Mouse (Mus musculus) stomach, embryonic 16.5 days (tissue): ENCODE results near the gene Dnajc25. TPM values are rescaled to one million over a fixed set of nuclear protein-coding genes. Genes with fewer than 3 reads are reported as not detected.

Experiments
- ATAC-seq: fragments of 200-750 bp; cut with Nextera tagmentation; 2 replicates; pipeline ENCODE4 v1.8.0; 2017; ENCODE audit warnings: moderate number of reproducible peaks, moderate TSS enrichment; ENCODE audit not compliant: insufficient read depth, low FRiP score
- H3K27ac ChIP-seq: fragments of 300-500 bp; sonication (generic); 2 replicates; pipeline ENCODE4 v1.5.1; 2014; ENCODE audit warnings: low read length
- H3K27me3 ChIP-seq: fragments of 300-500 bp; sonication (generic); 2 replicates; pipeline ENCODE4 v1.6.1; 2014; ENCODE audit warnings: low read length, control low read depth, mixed read lengths; ENCODE audit not compliant: control insufficient read depth, insufficient read depth
- H3K36me3 ChIP-seq: fragments of 300-500 bp; sonication (generic); 2 replicates; pipeline ENCODE4 v1.6.1; 2014; ENCODE audit warnings: low read length; ENCODE audit not compliant: control insufficient read depth, insufficient read depth
- H3K4me1 ChIP-seq: fragments of 300-500 bp; sonication (generic); 2 replicates; pipeline ENCODE4 v1.6.1; 2014; ENCODE audit warnings: low read length, control low read depth, mixed read lengths; ENCODE audit not compliant: control insufficient read depth, insufficient read depth
- H3K4me2 ChIP-seq: fragments of 300-500 bp; sonication (generic); 2 replicates; pipeline ENCODE4 v1.6.1; 2014; ENCODE audit warnings: low read depth, low read length, mixed read lengths
- H3K4me3 ChIP-seq: fragments of 300-500 bp; sonication (generic); replicated peaks from 2 replicates; pipeline ENCODE4 v1.5.1; 2014; ENCODE audit warnings: mild to moderate bottlenecking, low read length
- H3K9ac ChIP-seq: fragments of 300-500 bp; sonication (generic); 2 replicates; pipeline ENCODE4 v1.6.1; 2014; ENCODE audit warnings: low read length
- H3K9me3 ChIP-seq: fragments of 300-500 bp; sonication (generic); replicated peaks from 2 replicates; pipeline ENCODE4 v1.6.1; 2016; ENCODE audit warnings: low read length, control low read depth; ENCODE audit not compliant: control insufficient read depth
- WGBS: fragments of 180-500 bp; shearing (Covaris S2); extraction: QIAGEN DNeasy Blood & Tissue Kit; methylation state at CpG from one replicate; pipeline ENCODE4 v1.1.7; 2014; 5-methylcytosine and 5-hydroxymethylcytosine counted together
- polyA plus RNA-seq: library from polyadenylated mRNA; unstranded; fragments of >200 nt; fragmentation: Nextera tagmentation; extraction: Ambion mirVana; gene quantifications from 2 replicates; pipeline ENCODE4 v1.2.1, GENCODE M21; 2015

Dnajc25 gene
- polyA plus RNA-seq, 1 experiment from 2014 or later = 8.3 TPM

GRCm38 (mm10) chr4:58982806-58983205 lies 12.1 kb upstream of the Dnajc25 start:
- Histone ChIP-seq H3K9ac (no peak overlapping the region), H3K4me3 (no peak overlapping the region), H3K27ac (no peak overlapping the region), H3K4me1 (peaks cover 12% of the 10 kb centered on the region), H3K9me3 (no peaks in the 10 kb centered on the region), H3K27me3 (no peaks in the 10 kb centered on the region), H3K36me3 (0 out of 2 replicates have a peak, but pooled peaks cover 3% of the 10 kb centered on the region), H3K4me2 (no peak overlapping the region)
- ATAC-seq = no peak
- 86% methylated on average over 8 of the region's 8 CpGs for WGBS

DNA sequence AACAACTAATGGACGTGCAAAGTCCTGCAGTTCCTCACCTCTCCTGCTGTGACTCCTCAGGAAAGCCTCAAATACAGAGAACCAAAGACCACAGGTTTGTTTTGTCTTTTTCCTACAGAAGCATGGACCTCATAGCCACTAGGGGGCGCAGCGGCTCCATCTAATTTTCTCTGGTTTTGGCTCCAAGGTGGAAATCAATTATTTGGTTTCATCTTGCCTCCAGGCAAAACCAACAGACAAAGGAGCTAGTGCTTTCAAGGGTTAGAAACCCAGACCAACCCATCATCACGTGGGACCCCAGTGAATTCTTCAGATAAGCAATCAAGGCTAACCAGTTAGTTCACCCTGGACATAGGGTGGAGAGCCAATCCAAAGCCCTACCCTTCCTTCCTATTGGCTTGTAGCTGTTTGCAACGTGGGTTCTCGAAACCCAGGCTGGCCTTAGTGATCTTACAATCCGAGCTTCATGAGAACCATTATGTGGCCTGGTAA lies 9.7 kb upstream of the Dnajc25 start:
- Histone ChIP-seq H3K4me2 (peak overlapping the region; percentile 17; the same call in 1 of the 2 replicates), H3K9ac (no peak overlapping the region), H3K9me3 (no peaks in the 10 kb centered on the region), H3K36me3 (0 out of 2 replicates have a peak, but pooled peaks cover 3% of the 10 kb centered on the region), H3K4me3 (peak overlapping the region; percentile 20; the same call in 1 of the 2 replicates), H3K4me1 (peaks cover 14% of the 10 kb centered on the region), H3K27ac (peak overlapping the region; percentile 64), H3K27me3 (no peaks in the 10 kb centered on the region)
- peak; percentile 81 for ATAC-seq
- 17% methylated on average over 7 of the region's 7 CpGs for WGBS

DNA sequence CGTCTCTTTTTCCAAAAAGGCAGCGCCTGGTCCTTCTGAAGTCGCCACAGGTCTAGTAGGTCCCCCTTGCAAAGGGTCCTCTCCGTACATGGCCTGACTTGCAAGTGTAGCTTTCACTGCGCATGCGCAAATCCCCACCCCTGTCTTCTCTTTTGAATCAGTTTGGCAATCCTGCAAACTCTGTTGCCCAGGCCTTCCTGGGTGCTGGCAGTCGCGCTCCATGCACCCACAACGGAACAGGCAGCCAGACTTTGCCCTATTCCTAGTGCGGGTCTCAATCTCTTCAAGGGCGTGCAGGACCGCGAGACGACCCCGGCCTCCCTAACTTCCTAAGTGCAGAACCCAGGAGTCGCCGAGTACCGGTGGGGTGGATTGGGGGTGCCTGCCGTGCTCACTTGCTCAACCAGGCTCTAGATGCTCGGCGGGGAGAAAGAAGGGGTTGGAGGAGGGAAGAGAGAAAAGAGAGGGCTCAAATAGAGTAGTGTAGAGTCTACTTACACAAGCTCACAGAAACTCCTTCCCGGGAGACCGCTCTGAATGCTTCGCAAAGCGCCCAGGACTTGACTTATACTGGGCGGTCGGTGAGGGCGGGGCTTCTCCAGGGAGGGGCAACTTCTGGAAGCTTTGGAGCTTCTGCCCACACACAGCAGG lies 8.2 kb upstream of the Dnajc25 start, which contains the start of gene Ptgr1:
Gene Ptgr1, minus strand, starts transcription at position 580 of the 651 bp plus-strand sequence.
- H3K27ac ChIP-seq = peak within 1 kb of the TSS; percentile 88
- H3K9me3 ChIP-seq = no peaks in the 10 kb centered on the region
- H3K4me3 ChIP-seq = peak within 1 kb of the TSS; percentile 76
- peak within 1 kb of the TSS; percentile 83 for H3K9ac ChIP-seq
- WGBS = 1% methylated on average over 28 of the region's 28 CpGs
- H3K4me1 ChIP-seq = peaks cover 14% of the 10 kb centered on the region
- H3K4me2 ChIP-seq = peak within 1 kb of the TSS; percentile 70
- peak; percentile 84 for ATAC-seq
- no peaks in the 10 kb centered on the region for H3K27me3 ChIP-seq
- no peaks in the 10 kb centered on the region for H3K36me3 ChIP-seq

- H3K4me1 ChIP-seq = peaks cover 14% of the 10 kb centered on the region
- 78% methylated on average over 7 of the region's 7 CpGs for WGBS
- no peak for ATAC-seq
- no peaks in the 10 kb centered on the region for H3K36me3 ChIP-seq
- H3K9me3 ChIP-seq = no peaks in the 10 kb centered on the region
- no peak overlapping the region for H3K4me3 ChIP-seq
- no peak overlapping the region for H3K27ac ChIP-seq
- H3K4me2 ChIP-seq = no peak overlapping the region
- no peaks in the 10 kb centered on the region for H3K27me3 ChIP-seq
- H3K9ac ChIP-seq = no peak overlapping the region
These were observed 5.5 kb upstream of the Dnajc25 start for GRCm38 (mm10) chr4:58989303-58989898.

DNA sequence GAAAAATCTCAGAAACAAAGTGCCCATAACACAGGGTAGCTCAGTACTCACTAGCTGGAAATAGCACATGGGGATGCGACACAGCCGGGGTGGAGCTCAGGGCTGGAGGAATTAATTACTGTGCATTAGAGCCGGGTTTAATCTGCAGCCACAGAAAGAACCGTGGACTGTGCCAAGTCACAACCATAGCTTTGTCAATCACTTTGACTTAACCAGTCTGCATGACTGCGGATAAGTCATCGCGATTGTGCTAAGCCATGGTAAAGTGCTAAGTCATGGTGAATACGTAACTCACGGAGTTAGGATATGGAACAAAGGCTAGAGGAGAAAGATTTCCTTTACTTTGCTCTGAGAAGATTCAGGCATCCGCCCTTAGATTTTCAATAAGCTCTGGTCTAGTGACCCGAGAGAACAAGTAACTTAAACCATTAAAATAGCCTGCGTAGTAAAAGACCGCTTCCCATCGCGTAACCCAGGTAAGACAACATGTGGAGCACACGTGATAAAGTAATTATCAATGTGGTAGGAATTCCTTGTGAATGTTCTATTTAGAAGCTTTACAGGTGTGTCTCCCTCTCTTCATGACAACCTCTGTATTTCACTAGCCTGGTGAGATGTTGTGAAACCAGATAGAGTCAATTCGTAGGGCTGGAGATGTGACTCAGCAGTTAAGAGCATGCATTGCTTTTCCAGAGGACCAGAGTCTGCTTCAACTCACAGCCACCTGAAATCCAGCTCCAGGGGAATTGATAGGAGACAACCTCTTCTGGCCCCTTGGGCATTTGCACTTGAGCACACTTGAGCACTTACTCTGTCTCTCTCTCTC lies 4.0 kb upstream of the Dnajc25 start:
- Histone ChIP-seq H3K27me3 (no peaks in the 10 kb centered on the region), H3K4me2 (no peak overlapping the region), H3K9me3 (no peaks in the 10 kb centered on the region), H3K36me3 (no peaks in the 10 kb centered on the region), H3K4me1 (peaks cover 10% of the 10 kb centered on the region), H3K9ac (no peak overlapping the region), H3K27ac (no peak overlapping the region), H3K4me3 (no peak overlapping the region)
- 83% methylated on average over 17 of the region's 17 CpGs for WGBS
- ATAC-seq = no peak

GRCm38 (mm10) chr4:58992195-58992594 lies 2.7 kb upstream of the Dnajc25 start:
- no peak overlapping the region for H3K4me3 ChIP-seq
- no peak overlapping the region for H3K4me2 ChIP-seq
- H3K9ac ChIP-seq = no peak overlapping the region
- no peaks in the 10 kb centered on the region for H3K36me3 ChIP-seq
- no peaks in the 10 kb centered on the region for H3K27me3 ChIP-seq
- WGBS = 62% methylated on average over 5 of the region's 5 CpGs
- ATAC-seq = no peak
- H3K27ac ChIP-seq = no peak overlapping the region
- no peaks in the 10 kb centered on the region for H3K9me3 ChIP-seq
- H3K4me1 ChIP-seq = peaks cover 10% of the 10 kb centered on the region

DNA sequence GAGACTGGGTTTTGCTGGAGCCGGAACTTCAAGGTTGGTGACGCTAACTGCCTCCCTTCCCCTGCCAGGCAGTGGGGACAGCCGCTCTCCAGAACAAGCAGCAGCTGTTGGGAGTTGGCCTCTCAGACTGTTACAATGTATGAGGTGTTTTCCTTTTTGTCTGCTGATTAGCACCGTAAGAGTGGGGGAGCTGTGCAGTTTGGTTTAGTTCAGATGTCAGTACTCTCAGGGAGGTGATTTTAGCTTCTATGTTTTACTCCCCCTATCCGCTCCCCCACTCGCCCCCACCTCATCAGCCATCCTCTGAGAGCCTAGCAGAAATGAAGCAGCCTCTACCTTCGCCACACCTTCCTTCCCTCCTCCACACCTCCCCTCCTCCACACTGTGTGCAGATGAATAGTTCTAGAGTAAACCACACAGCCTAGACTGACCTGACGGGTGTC lies 410 bp downstream of the Dnajc25 start:
- Histone ChIP-seq H3K9ac (no peak overlapping the region), H3K4me1 (peaks cover 10% of the 10 kb centered on the region; the same call in 1 of the 2 replicates), H3K36me3 (no peaks in the 10 kb centered on the region), H3K4me3 (no peak overlapping the region), H3K27me3 (no peaks in the 10 kb centered on the region), H3K27ac (peak overlapping the region; percentile 65), H3K4me2 (peak overlapping the region; percentile 32; the same call in 1 of the 2 replicates), H3K9me3 (no peaks in the 10 kb centered on the region)
- 39% methylated on average over 8 of the region's 8 CpGs for WGBS
- peak; percentile 78; the same call in 1 of the 2 replicates for ATAC-seq

DNA sequence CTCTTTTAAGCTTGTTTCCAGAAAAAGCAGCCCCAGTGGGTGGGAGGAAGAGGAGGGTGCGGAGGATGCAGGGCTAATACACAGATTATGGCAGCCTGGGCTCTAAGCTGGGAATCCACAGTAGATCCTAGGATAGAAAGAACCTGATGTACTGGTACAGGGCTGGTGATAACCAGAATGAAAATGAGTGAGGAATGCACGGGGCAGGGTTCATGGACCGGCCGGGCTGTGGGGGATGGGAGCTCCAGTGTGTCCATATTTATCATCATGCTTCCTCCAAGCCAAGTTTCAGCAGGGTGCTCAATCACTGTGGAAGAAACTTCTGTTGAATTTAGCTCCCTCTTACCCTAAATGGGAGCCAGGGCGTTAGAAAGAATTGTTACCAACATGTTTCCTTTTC lies 2.2 kb downstream of the Dnajc25 start:
- peak; percentile 28; the same call in 1 of the 2 replicates for ATAC-seq
- Histone ChIP-seq H3K4me1 (peaks cover 10% of the 10 kb centered on the region; the same call in 1 of the 2 replicates), H3K27ac (no peak overlapping the region; the same call in 1 of the 2 replicates), H3K27me3 (no peaks in the 10 kb centered on the region), H3K9ac (no peak overlapping the region), H3K9me3 (no peaks in the 10 kb centered on the region), H3K4me3 (no peak overlapping the region), H3K36me3 (no peaks in the 10 kb centered on the region), H3K4me2 (no peak overlapping the region)
- 46% methylated on average over 5 of the region's 5 CpGs for WGBS
